Mouse (Mus musculus) gastrocnemius, postnatal 4 days (tissue): ENCODE measurements at regions not wholly inside any gene's neighbourhood (a gene's known extent, or its start where the extent isn't known, plus 50 kb on each side); places are given as distances from the start of the nearest gene placed in this dataset.

Experiments
- DNase-seq, 2 experiments: peaks; one replicate each; pipeline ENCODE4 v3.0.0; 2021 to 2022; ENCODE audit warnings: low spot score in 2 of 2, mixed read lengths in 2 of 2

DNA sequence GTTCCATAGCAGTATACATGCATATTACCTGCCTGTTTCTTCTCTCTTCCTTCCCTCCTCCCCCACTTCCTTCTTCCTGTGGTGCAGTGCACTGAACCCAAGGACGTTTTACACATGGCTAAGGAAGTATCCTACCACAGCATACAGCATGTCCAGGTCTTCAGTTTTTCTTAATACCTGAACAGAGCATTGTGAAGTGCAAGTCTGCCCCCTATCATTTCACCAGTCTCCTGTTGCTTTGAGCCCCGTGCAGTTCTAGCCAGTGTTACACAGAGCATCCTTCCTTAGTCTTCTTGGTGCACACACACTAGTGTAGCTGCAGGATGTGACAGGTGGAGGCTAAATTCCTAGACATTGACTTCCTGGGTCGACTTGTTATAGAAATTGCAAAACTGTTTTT is 53.7 kb upstream of the Foxb1 start:
- no peak for DNase-seq

DNA sequence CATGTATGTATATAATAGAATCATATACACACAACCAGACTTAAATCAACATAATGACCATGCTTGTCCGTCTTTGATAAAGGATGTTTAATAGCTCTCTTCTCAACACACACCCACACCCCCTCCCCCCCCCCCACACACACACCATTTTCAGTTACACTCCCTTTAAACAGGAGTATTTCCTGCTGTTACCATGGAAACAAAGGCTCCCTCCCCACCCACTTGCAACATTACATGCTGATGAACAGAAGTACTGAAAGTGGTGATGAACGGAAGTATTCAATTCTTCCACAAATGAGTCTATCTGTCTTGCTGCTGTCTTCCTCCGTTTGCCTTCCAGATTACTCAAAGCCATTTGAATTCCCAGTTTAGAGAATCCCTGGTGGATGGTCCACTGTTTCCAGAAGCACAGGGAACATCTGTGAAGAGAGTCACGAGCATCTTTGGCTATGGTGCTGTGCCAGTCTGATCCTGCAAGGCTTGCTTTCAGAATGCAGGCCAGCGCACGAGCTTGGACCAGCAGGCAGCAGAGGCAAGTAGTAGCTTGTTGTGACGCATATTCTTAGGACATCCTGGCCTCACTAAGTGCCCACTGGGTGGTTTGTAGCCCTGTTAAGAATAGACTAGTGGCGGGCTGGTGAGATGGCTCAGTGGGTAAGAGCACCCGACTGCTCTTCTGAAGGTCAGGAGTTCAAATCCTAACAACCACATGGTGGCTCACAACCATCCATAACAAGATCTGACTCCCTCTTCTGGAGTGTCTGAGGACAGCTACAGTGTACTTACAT is 62.6 kb upstream of the Foxb1 start:
- no peak for DNase-seq

DNA sequence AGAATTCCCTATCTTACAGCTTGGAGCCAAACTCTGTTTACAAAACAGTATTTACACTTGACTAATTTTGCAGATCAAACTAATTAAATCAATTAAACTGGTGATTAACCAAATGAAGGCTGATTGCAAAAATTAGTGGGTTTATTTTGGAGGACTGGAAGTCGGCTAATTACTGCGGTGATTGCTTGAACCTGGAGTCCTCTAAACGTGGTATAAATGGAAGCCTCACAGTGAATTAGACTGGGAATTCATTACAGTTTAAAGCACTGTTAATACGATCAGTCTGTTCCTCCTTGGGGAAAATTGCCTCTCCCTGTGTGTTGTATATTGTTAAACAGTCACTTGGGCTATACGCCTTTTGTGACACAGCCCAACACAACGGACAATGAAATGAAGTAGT is 67.7 kb upstream of the Foxb1 start:
- no peak for DNase-seq

DNA sequence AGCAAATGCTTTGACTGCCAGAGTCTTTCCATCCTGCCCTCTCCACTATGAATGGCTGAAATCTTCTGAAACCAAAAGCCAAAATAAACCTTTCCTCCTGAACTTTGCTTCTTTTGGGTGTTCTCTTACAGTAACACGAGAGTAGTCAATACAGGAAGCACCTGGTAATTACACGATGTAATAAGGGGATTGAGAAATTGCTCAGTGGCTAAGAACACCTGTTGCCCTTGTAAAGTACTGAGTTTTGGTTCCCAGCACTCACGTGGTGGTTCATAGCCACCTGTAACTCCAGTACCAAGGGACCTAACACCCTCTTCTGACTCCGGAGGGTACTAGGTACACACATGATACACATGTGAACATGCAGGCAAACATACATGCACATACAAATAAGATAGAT is 74.7 kb upstream of the Foxb1 start:
- no peak for DNase-seq

DNA sequence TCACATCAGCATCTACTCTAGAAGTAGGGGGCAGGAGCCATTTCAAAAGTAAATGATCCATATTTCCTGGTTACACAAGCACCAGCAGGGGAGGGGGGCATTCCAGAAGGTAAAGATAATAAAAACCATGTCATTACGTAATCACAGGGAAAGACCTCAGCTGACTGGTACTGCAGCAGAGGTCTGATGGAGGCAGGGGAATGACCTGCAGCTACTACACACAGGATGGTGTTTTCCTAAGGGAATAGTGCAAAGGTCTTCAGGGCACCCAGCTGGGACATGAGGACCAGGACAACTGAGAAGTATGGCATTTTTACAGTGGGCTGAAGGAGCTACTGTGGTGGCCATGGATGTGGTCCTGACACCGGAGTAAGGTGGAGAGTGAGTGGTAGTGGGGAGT is 78.5 kb upstream of the Foxb1 start:
- no peak for DNase-seq

DNA sequence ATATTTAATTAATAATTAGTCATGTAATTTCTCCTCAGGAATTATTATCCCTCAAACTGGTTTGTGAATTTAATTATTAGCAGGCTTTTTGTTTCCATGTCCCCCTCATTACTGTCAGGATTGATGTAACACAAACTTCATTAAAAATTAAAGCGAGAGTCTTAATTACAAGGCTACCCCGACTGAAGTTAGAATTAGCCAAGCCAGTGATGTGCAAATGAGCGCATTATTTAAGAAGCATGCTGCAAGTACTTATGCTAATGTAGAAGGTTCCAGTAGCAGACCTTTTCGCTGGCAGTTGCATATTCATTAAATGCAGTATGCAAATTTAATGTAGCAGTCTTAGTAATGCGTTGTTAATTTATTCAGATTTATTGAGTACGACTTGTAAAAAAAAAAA is 84.0 kb upstream of the Foxb1 start:
- DNase-seq, result no peak

DNA sequence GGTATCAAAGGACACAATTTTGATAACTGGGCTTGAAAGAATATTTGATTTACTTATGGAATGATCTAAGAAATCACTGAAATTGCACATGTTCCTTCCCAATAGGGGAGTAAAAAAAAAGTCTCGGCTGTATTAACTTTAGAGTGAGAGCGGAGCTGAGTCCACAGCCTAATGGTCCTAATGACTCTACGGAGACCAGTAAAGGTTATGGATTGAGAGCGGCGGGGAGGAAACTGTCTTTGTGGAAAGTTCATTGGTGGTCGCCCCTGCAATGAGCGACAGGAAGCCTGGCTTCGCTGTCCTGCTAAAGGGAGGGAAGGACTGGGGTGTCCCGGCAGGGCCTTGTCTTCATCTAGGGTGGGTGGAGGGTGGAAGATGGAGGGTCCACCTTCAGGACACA is 84.5 kb upstream of the Foxb1 start:
- DNase-seq, result no peak

DNA sequence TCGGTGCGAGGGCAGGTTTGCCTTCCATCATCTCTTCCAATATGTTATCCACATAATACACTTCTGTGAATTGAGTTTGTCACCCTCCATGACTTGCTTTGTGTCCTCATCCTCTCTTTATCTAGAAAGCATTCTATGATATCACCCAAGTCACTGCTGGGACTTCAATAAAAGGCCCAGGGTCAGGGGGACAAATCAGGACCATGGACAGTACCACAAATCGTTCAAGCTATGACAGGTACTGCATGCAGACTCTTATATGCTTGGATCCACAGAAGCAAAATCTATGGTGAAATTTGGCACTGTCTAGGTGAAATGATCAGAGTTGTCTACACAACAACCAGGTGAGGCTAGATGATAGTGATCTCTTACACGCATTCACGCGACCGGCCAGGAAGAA is 95.9 kb upstream of the Foxb1 start:
- peak in 1 of 2 experiments; percentile 25 for DNase-seq

DNA sequence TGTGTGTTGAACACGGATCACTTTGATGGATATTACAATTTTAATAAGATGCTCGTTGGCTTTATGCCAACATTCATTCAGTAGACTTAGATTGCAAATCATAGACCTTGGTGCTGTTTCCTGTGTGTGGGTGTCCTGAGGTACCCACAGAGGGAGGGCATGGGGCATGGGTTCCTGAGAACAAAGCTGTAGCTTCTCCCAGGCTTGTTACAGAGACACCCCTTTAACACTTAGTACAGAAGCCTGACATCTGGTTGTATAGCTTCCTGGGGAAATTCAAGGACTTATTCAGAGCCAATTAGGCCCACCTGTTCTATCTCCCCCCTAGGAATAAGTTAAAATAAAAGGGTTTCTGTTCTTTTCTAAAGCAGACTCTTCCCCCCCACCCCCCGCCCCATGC is 97.9 kb upstream of the Foxb1 start:
- DNase-seq, result no peak

DNA sequence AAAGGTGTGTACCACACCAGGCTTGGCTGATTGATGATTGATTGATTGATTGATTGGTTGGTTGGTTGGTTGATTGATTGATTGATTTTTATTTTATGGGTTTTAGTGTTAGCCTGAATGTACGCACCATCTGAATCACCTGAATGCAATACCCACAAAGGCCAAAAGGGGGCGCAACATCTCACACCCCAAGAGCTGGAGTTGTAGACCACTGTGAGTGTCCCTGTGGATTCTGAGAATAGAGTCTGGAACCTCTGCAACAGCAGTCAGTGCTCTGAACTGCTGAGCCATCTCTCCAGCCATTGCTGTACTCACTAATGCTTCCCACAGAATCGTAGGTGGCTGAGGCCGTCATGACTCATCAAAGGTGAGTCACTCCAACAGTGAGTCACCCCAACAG is 109.4 kb upstream of the Foxb1 start:
- no peak for DNase-seq

DNA sequence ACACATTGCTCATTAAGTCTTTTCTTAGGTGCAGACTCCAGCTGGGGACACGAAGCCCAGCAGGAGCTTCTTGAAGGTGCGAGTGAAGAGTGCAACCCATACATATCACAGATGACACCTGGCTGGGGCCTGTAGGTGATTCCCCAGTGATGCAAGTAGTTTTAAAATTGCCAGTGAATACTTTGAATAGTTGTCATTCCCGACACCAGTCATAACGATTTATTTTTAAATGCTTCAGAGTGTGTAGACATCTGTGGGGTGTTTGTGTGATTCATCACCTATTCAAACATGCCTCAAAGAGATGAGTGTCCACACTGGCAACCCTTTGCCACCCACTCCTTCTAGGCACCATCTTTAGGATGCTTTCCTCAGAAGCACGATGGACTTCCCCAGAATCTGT is 102.9 kb upstream of the Bnip2 start:
- DNase-seq, result no peak

DNA sequence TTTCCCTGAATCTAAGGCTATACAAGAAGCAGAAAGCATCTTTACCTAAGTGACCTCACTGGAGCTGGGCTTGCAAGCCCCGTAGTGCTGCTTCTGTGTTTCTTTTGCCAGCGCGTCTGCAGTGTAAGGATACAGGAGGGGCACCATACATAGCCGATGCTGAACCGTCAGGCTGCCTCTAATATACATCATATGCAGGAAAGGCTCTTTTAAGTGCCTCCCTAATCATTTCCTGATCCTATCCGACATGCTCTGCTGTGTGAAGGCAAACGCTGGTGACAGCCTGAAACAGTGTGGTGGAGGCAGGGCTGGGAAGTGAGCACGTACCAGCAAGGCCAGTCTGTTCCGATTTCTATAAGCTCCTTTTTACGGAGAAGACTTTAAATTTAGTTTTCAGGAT is 91.2 kb upstream of the Bnip2 start:
- no peak for DNase-seq

DNA sequence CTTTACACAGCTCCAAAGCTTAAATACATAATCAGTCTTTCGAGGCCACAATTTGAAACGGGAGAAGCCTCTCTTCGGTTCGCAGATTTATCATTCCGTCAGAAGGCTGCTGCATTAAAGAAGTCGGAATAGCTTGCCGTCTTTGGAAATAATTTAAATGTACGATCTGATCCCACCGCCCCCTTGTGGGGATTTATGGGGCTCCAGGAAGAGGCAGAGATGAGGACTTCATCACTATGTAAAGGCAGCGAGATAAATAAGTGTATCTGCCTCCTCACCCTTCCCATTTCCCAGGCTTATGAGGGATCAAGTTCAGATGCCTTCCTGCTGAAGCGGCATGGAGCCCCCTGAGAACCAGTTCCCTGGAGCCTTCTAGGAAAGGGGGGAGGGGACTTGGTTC is 89.9 kb upstream of the Bnip2 start:
- DNase-seq, result peak in 1 of 2 experiments; percentile 27

DNA sequence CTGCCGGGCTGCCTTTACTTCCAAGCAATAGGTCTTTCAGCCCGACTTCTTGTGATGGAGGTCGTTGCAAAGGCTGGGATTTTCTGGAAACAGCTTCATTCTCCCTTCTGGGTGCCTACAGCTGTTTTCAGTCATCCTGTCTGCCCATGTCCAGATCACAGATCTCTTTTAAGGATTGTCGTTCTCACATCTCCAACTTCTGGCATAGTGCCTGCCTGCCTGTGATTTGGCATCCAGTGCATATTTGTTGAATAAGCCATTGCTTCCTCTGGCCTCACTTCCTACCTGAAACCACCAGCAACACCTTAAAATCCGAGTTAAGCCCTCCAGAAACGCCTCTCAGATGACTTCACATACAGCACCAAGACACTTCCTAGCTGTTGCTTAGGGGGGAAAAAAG is 88.4 kb upstream of the Bnip2 start:
- no peak for DNase-seq

DNA sequence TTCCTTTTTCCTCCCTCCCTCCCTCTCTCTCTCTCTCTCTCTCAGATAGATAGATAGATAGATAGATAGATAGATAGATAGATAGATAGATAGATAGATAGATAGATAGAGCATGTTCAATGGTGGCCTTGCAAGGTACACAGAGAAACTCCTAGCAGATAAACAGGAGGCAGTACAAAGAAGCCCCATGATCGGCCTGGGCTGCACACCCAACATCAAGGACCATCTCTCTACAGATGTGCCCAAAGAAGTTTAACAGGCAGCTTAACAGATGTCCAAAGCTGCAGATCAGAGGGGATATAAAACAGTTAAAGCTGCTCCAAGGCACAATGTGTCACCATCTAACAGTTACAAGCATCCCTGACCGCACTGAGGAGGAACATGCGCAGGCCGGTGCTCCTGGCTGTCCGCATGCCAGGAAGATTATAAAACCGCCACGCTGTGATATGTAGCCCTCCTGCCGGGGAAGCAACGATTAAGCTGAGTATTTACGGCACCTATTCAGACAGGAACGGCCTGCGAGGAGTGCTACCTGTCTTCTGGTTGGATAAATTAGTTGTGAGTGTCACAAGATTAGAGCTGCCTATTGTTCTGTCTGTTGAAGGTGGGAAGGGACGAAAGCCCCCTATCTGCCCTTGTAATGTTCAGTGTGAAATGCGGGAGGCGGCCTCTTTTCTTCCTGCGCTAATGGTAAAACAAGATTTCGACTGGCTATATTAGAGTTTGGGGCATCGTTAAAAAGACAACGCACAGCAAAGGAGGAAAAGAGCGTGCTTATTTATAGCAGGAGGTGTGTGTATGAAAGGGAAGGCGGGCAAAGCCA is 81.9 kb upstream of the Bnip2 start:
- DNase-seq, result no peak

DNA sequence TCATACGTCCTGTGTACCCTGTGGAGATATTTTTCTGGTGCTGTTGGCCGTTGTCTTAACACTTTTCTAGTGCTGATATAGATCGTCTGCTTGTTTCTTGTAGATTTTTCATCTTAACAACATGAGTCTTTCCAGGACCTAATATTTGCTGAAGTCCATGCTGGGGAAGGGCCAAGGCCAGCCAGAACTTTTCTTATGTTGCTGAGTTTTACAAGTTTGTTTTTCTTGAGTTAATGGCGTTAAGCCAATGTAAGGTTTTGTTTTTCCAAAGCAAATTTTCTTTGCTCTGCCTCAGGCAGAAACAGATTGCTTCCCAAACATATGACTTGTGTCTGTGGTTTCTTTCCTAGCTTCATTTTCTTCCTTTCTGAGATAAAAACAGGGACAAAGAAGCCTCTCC is 78.6 kb upstream of the Bnip2 start:
- DNase-seq, result no peak

DNA sequence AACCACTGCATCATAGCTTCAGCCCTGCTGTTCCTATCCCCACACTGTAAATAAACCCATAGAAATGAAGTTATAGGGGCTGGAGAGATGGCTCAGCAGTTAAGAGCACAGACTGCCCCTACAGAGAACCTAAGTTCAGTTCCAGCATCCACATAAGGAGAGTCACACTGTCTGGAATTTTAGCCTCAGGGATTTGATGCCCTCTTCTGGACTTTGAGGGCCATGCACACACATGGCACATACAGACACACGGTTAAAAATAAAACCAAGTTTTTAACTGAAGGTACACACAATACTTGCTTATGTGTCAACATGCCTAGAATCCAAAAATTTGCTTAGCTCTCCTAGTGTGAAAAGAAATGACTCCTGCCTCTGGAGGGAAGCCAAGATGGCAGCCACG is 61.1 kb upstream of the Bnip2 start:
- no peak for DNase-seq

DNA sequence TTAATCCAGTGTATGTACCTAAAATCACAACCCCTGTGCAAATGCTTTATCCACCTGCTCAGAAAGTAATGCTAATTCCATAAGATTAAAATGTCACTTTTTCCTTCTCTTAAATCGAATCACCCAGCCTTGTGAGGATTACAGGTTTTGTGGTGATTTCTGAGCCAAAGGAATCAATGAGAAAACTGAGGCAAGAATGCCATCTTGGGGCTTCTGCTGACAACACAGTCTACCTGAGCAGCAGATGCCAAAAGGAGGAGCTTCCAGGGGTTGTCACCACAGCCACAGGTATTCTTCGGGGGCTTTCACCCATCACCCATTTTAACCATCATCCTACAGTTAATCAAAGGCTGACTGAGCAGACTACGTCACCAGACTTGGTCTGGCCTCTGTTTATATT is 51.4 kb upstream of the Bnip2 start:
- no peak for DNase-seq
